Mouse (Mus musculus) brain, embryonic 14.5 days (tissue): ENCODE data around the gene Cd200r4. TPM values are rescaled to one million over a fixed set of nuclear protein-coding genes. Genes with fewer than 3 reads are reported as not detected.
A peak's percentile ranks its signal among the peaks of the same experiment; 100 is the strongest.

Source experiments
- DNase-seq: peaks from one replicate; pipeline ENCODE4 v3.0.0-alpha.2; 2011; ENCODE audit warnings: low read depth
- CTCF ChIP-seq: fragments of 200-500 bp; IDR thresholded peaks from 2 replicates; pipeline ENCODE4 v1.5.1; 2012; ENCODE audit warnings: inconsistent platforms, mild to moderate bottlenecking, moderate library complexity, borderline replicate concordance; ENCODE audit not compliant: insufficient read depth, insufficient read length; ENCODE audit errors: extremely low read depth
- POLR2A ChIP-seq: fragments of 200-500 bp; IDR thresholded peaks from 2 replicates; pipeline ENCODE4 v1.6.1; 2012; ENCODE audit warnings: mild to moderate bottlenecking, inconsistent platforms, borderline replicate concordance; ENCODE audit not compliant: poor library complexity, insufficient read depth, insufficient read length, severe bottlenecking; ENCODE audit errors: extremely low read depth
- polyA plus RNA-seq: library from polyadenylated mRNA; depleted of rRNA; stranded (reverse); fragments of >200 nt; gene quantifications from 2 replicates; pipeline ENCODE4 v1.2.3, GENCODE M21; 2012; rRNA removed

Cd200r4 gene
- polyA plus RNA-seq, result 0.04 and 0.08 TPM in 2 replicates

DNA sequence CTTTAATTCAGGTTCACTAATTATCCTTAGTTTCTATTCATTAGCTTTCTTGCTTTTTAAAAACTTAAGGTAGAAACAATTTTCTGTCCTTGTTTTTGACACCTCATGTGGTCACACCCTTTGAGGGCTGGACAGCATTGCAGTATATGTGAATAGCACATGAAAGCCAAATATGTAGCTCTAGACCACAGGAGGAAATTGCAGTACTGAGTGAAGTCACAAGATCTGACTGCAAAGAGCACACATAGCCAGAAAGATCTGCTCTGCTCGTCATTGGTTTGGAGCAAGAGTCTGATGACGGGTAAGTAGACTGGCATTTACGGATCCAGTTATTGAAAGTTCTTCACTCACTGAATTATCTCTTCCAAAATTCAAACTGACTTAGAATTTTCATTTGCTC, at the start of gene Cd200r4:
TSS of gene Cd200r4 (plus strand) at position 190 of the 400 bp plus-strand sequence.
- TF ChIP-seq POLR2A (no peak), CTCF (no peak)
- no peak for DNase-seq

DNA sequence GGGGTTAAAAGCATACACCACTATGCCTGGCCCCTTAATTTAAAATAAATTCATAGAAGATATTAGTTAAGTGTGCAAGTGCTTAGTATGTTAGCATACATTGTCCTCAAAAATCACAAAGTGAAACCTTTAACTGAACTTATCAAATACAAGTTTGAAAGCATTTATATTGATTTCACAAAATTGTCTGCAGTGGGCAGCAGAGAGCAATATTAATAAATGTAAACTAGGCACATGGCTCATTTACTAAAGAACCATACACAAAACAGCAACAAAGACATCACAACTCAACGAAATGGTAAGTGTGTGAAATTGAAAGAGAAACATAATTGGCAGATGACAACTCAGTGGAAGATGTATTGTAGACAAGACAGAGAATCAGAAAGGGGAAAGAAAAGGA, 49.7 kb upstream of the Cd200r4 start:
- no peak for DNase-seq
- no peak for TF ChIP-seq POLR2A
- TF ChIP-seq CTCF, result no peak

DNA sequence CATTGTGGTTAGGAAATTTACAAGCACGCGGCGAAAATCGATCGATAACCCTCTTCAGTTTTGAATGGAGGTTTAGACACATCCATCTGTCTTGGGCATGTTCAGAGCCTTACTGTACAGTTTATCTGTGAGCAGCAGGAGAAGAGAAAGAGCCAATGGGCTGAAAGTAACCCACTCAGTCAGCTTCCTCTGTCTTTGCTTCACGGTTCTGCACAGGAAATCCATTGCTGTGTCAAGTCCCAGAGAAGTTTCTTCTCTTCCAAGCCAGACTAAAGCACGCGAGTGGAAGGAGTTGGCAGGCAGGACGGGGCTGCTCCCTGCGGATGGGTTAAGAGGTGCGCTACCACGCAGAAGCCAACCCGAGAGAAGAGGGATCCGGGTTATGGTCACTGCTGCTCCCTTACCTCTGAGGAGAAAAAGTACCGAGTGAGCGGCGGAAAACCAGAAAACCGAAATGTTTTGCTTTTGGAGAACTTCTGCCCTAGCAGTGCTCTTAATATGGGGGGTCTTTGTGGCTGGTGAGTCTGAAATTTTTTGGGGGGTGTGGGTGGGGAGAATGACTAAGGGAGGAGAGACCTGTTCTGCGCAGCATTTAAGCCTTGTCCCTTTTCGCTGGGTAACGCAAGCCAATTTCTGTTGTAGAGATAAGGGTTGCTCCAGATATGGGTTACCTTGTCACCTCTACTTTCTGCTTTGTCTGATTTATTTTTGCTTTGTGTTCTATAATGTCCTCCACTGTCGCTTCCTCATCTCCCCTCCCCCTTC, 45.8 kb upstream of the Cd200r4 start, which contains the start of gene Cd200r1:
TSS of gene Cd200r1 (plus strand) at position 182 of the 765 bp plus-strand sequence.
- TF ChIP-seq POLR2A, result no peak
- no peak for TF ChIP-seq CTCF

GRCm38 (mm10) chr16:44766320-44766892, 45.1 kb upstream of the Cd200r4 start:
- TF ChIP-seq CTCF, result no peak
- no peak for TF ChIP-seq POLR2A
- no peak for DNase-seq

More for the DNA sequence above, 45.8 kb upstream of the Cd200r4 start, which contains the start of gene Cd200r1:
- no peak for DNase-seq

- no peak for TF ChIP-seq POLR2A
- TF ChIP-seq CTCF, result no peak
- no peak for DNase-seq
These were observed 44.0 kb upstream of the Cd200r4 start for GRCm38 (mm10) chr16:44767506-44767905.

- TF ChIP-seq CTCF (peak; percentile 62; the same call in 1 of the 2 replicates), POLR2A (no peak)
These were observed 43.6 kb upstream of the Cd200r4 start for GRCm38 (mm10) chr16:44767967-44768366.

GRCm38 (mm10) chr16:44772577-44772976, 39.0 kb upstream of the Cd200r4 start:
- TF ChIP-seq CTCF (no peak), POLR2A (no peak)
- no peak for DNase-seq

More at GRCm38 (mm10) chr16:44767967-44768366, 43.6 kb upstream of the Cd200r4 start:
- peak; percentile 61 for DNase-seq

- no peak for DNase-seq
- TF ChIP-seq POLR2A (no peak), CTCF (no peak)
These were observed 37.9 kb upstream of the Cd200r4 start for GRCm38 (mm10) chr16:44773673-44774072.

DNA sequence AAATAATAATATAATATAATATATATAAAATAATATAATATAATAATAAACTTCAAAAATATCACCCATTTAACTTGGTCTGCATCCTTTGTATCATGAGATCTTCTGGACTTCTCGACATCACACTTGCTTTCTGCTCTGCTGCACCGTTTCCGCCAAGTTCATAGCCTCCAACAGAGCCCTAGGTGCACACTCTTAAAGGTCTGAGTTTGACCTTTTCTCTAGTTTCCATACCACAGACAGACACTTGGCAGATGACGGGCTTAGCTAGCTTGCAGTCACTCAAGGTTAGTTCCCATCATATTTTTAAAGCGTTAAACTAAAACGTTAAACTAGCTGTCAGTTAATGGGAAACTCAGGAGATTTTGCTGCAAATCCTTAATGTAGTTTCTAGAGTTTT, 37.3 kb upstream of the Cd200r4 start:
- no peak for DNase-seq
- TF ChIP-seq POLR2A (no peak), CTCF (no peak)

DNA sequence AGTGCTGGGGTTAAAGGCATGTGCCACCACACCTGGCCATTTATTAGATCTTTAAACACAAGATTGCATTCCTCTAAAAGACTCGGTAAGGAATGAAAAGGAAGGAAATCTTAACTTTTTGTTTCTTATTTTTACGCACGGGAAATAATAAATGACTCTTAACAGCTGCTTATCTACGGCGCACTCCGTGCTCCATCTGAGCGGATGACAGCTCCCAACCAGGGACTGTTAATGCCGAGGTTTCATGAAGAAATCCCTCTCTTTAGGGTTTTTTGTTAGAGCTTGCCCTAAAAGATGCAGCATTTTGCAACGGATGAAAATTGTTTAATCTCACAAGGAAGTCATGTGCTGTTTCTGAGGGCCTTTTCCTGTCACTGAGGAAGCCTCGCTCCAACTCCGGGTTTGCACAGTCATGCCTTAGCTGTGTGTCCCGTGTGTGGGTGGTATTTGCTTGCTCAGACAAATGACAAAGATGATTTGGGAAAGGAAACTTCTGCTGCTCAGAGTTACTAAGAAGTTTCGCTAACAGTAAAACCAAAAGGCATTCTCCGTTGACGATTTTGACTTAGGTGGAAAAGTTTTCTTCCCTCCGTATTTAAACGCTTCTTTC, 32.9 kb upstream of the Cd200r4 start:
- DNase-seq, result no peak
- TF ChIP-seq CTCF, result no peak
- TF ChIP-seq POLR2A, result no peak

GRCm38 (mm10) chr16:44779494-44779893, 32.0 kb upstream of the Cd200r4 start:
- no peak for DNase-seq
- TF ChIP-seq CTCF (no peak), POLR2A (no peak)

- no peak for TF ChIP-seq POLR2A
- no peak for TF ChIP-seq CTCF
- DNase-seq, result no peak
These were observed 30.8 kb upstream of the Cd200r4 start for GRCm38 (mm10) chr16:44780751-44781150.

GRCm38 (mm10) chr16:44786934-44787333, 24.6 kb upstream of the Cd200r4 start:
- DNase-seq, result no peak
- TF ChIP-seq POLR2A (no peak), CTCF (no peak)
